Mouse (Mus musculus): ENCODE measurements around the gene Pfkm.

- TF ChIP-seq CTCF (IDR thresholded peaks at IDR 0.05; ENCODE audit: extremely low read depth, insufficient read depth, insufficient read length, insufficient replicate concordance), result no peak
- no peak for TF ChIP-seq POLR2A (IDR thresholded peaks at IDR 0.05; ENCODE audit: low read depth, low read length)
Measured at GRCm38 (mm10) chr15:98115779-98116163, 23.4 kb downstream of the Pfkm start.
